In genomic region chr9:29318676-29319162, GRCm38 (mm10) we compare ENCODE assay signal across 14 mouse cellular contexts.
DNase-seq lines count a peak whose midpoint lies in the region; ATAC-seq lines count a peak whose summit lies in the region.
"Had no signal": no experiment of that assay in that cellular context is flagged by ENCODE, and none has a peak within 500 bp of the region (broad histone marks: within the 10 kb centered on the region; RNA-seq: fewer than 3 reads in every experiment).

No protein-coding gene starts in this region.

- no peaks in the 10 kb centered on the region for H3K27me3 ChIP-seq in neural tube, embryonic 14.5 days (ENCODE audit: control insufficient read depth, insufficient read depth, low read length)
- no peaks in the 10 kb centered on the region for H3K27me3 ChIP-seq in embryonic facial prominence, embryonic 10.5 days (replicated peaks; ENCODE audit: low read depth, poor library complexity, severe bottlenecking)
- H3K27me3 ChIP-seq: liver, embryonic 15.5 days had no signal

- peak; percentile 54 for DNase-seq in kidney, postnatal 10 days
- DNase-seq in kidney, adult 9 months = no peak
- peak; percentile 95 for DNase-seq in hindlimb bud, embryonic 11.5 days (ENCODE audit: extremely low spot score, low read depth, low spot score)
- DNase-seq in large intestine, adult 2 months (ENCODE audit: low read depth, low spot score) = peak; percentile 6
- DNase-seq in embryonic facial prominence, embryonic 10.5 days (ENCODE audit: low spot score) = no peak
- no peak for DNase-seq in spleen, postnatal 10 days (ENCODE audit: low spot score in 2 of 2)
- DNase-seq: gastrocnemius, postnatal 36 days; layer of hippocampus, adult 9-11 months; lung, postnatal 36 days; midbrain, embryonic 14.5 days; thymus, adult 18-20 months had no signal

- WGBS in large intestine, adult 2 months = 1% methylated on average over 8 of the region's 8 CpGs
- 3% methylated on average over 8 of the region's 8 CpGs for WGBS in neural tube, embryonic 14.5 days
- 78% methylated on average over 8 of the region's 8 CpGs for WGBS in embryonic facial prominence, embryonic 10.5 days

- H3K27ac ChIP-seq in neural tube, embryonic 14.5 days (ENCODE audit: low read depth, low read length) = peak overlapping the region; percentile 16; the same call in 1 of the 2 replicates
- H3K27ac ChIP-seq in embryonic facial prominence, embryonic 10.5 days (replicated peaks) = no peak overlapping the region
- H3K27ac ChIP-seq: liver, embryonic 15.5 days had no signal

- ATAC-seq in neural tube, embryonic 14.5 days (ENCODE audit: low read depth) = peak; percentile 75
- ATAC-seq: activated CD4-positive, CD25-positive, alpha-beta regulatory T cell, adult 4 months had no signal

- no peak overlapping the region for H3K4me2 ChIP-seq in neural tube, embryonic 14.5 days (ENCODE audit: low read depth, low read length)
- H3K4me2 ChIP-seq: liver, embryonic 15.5 days had no signal

- H3K9me3 ChIP-seq in neural tube, embryonic 14.5 days (ENCODE audit: control insufficient read depth, low read length) = no peaks in the 10 kb centered on the region
- no peaks in the 10 kb centered on the region for H3K9me3 ChIP-seq in embryonic facial prominence, embryonic 10.5 days
- H3K9me3 ChIP-seq: liver, embryonic 15.5 days had no signal

- H3K4me3 ChIP-seq in neural tube, embryonic 14.5 days (ENCODE audit: low read depth, low read length) = no peak overlapping the region
- no peak overlapping the region for H3K4me3 ChIP-seq in embryonic facial prominence, embryonic 10.5 days
- H3K4me3 ChIP-seq: liver, embryonic 15.5 days had no signal

- H3K4me1 ChIP-seq in neural tube, embryonic 14.5 days (ENCODE audit: control insufficient read depth, insufficient read depth, low read length) = peaks cover 36% of the 10 kb centered on the region; the same call in 1 of the 2 replicates
- H3K4me1 ChIP-seq in embryonic facial prominence, embryonic 10.5 days = peaks cover 28% of the 10 kb centered on the region
- H3K4me1 ChIP-seq: liver, embryonic 15.5 days had no signal

- no peak overlapping the region for H3K9ac ChIP-seq in neural tube, embryonic 14.5 days (replicated peaks; ENCODE audit: low read depth, low read length)
- H3K9ac ChIP-seq: liver, embryonic 15.5 days had no signal

- no peaks in the 10 kb centered on the region for H3K36me3 ChIP-seq in neural tube, embryonic 14.5 days (ENCODE audit: control insufficient read depth, insufficient read depth, low read length)
- no peaks in the 10 kb centered on the region for H3K36me3 ChIP-seq in embryonic facial prominence, embryonic 10.5 days (replicated peaks)
- H3K36me3 ChIP-seq: liver, embryonic 15.5 days had no signal

Comparison
In these comparisons a context has a peak if more than half of its experiments do, and no peak if none do; other contexts are left out.
1. DNase-seq: peak in kidney, postnatal 10 days (single experiment), hindlimb bud, embryonic 11.5 days (single experiment) and large intestine, adult 2 months (single experiment); none in kidney, adult 9 months (single experiment), embryonic facial prominence, embryonic 10.5 days (single experiment) and spleen, postnatal 10 days (0 of 2).